Mouse (Mus musculus): ENCODE measurements around the gene Cd4.

The Cd4 gene

GRCm38 (mm10) chr6:124885956-124886381 lies 2.1 kb downstream of the Cd4 start:
- DNase-seq (ENCODE audit: extremely low spot score, low spot score), result no peak

- no peak for DNase-seq (ENCODE audit: extremely low spot score, low spot score)
Observed at GRCm38 (mm10) chr6:124884714-124885500, 3.1 kb downstream of the Cd4 start.

- no peak for DNase-seq (ENCODE audit: extremely low spot score, low spot score)
Observed at GRCm38 (mm10) chr6:124883351-124883750, 4.7 kb downstream of the Cd4 start.

- no peak for DNase-seq (ENCODE audit: extremely low spot score, low spot score)
Observed at GRCm38 (mm10) chr6:124881821-124882220, 6.2 kb downstream of the Cd4 start.

- DNase-seq (ENCODE audit: extremely low spot score, low spot score), result no peak
Observed at GRCm38 (mm10) chr6:124879390-124879789, 8.6 kb downstream of the Cd4 start.

GRCm38 (mm10) chr6:124874348-124874747 lies 13.7 kb downstream of the Cd4 start:
- no peak for DNase-seq (ENCODE audit: extremely low spot score, low spot score)

GRCm38 (mm10) chr6:124866560-124866959 lies 21.5 kb downstream of the Cd4 start:
- DNase-seq (ENCODE audit: extremely low spot score, low spot score), result no peak

GRCm38 (mm10) chr6:124865766-124866362 lies 22.2 kb downstream of the Cd4 start:
- no peak for DNase-seq (ENCODE audit: extremely low spot score, low spot score)

GRCm38 (mm10) chr6:124863658-124864298 lies 24.2 kb downstream of the Cd4 start, which contains the start of gene Gpr162:
Gpr162 (minus strand) TSS chr6:124863983.
- DNase-seq (ENCODE audit: extremely low spot score, low spot score), result peak; percentile 77

GRCm38 (mm10) chr6:124863125-124863657 lies 24.8 kb downstream of the Cd4 start:
- no peak for DNase-seq (ENCODE audit: extremely low spot score, low spot score)

- DNase-seq (ENCODE audit: extremely low spot score, low spot score), result no peak
Observed at GRCm38 (mm10) chr6:124862406-124863124, 25.5 kb downstream of the Cd4 start.

GRCm38 (mm10) chr6:124861802-124862201 lies 26.2 kb downstream of the Cd4 start:
- DNase-seq (ENCODE audit: extremely low spot score, low spot score), result no peak

- DNase-seq (ENCODE audit: extremely low spot score, low spot score), result no peak
Observed at GRCm38 (mm10) chr6:124861266-124861665, 26.8 kb downstream of the Cd4 start.

- DNase-seq (ENCODE audit: extremely low spot score, low spot score), result no peak
Observed at GRCm38 (mm10) chr6:124860511-124860910, 27.5 kb downstream of the Cd4 start.

- peak; percentile 88 for DNase-seq (ENCODE audit: extremely low spot score, low spot score)
Observed at GRCm38 (mm10) chr6:124859725-124860124, 28.3 kb downstream of the Cd4 start.

GRCm38 (mm10) chr6:124858561-124859318 lies 29.3 kb downstream of the Cd4 start:
- DNase-seq (ENCODE audit: extremely low spot score, low spot score), result no peak

- DNase-seq (ENCODE audit: extremely low spot score, low spot score), result no peak
Observed at GRCm38 (mm10) chr6:124857840-124858530, 30.0 kb downstream of the Cd4 start.

GRCm38 (mm10) chr6:124856916-124857839 lies 30.8 kb downstream of the Cd4 start, which contains the start of gene P3h3:
P3h3 (minus strand) TSS chr6:124857752.
- DNase-seq (ENCODE audit: extremely low spot score, low spot score), result peak; percentile 91

- peak; percentile 56 for DNase-seq (ENCODE audit: extremely low spot score, low spot score)
Observed at GRCm38 (mm10) chr6:124856321-124856720, 31.7 kb downstream of the Cd4 start.
